Mouse (Mus musculus) kidney, postnatal 4 days (tissue): Measurements from ENCODE around the gene Sel1l.

Experiments used
- DNase-seq, 2 experiments: peaks; one replicate each; pipeline ENCODE4 v3.0.0; 2021; ENCODE audit warnings: mixed read lengths in 2 of 2

Sel1l gene

GRCm38 (mm10) chr12:91849045-91849467, at the start of gene Sel1l:
Sel1l (minus strand) TSS chr12:91849157.
- DNase-seq: peak; percentile 96 to 98

- no peak for DNase-seq
These were observed 43.9 kb upstream of the Sel1l start for GRCm38 (mm10) chr12:91892622-91893560.

DNA sequence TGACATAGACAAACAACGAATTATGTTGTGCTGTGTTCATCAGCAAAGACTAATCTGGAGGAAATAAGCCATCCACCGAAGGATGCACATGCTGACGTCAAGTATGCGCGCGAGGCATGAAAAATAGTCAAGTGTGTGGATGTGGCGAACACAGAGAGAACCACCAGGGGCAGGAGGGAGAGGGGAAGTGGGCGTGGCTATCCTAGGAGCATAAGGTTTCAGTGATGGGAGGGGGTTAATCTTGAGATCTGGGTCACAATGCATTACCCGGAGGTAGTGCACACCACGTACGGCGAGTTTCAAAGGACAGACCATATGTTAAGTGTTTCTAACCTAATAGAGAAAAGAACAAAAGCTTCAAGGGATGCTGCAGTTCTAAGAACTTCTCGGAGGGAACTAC, 31.5 kb upstream of the Sel1l start:
- no peak for DNase-seq

DNA sequence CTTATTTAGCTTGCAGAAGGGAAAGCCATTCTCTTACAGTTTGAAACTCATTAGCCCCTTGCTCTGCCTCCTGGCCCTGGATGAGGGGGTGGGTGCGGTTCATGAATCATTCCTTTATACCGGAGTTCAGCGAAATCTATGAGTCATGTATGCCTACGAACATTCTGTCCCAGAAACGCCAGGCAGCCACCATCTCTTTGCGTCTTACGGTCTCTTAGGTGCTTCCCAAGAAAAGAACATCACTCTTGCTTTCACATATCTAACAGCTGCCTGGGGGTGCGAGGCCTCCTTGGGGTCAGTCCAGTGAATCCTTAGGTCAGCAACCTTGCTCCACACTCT, 29.9 kb upstream of the Sel1l start:
- DNase-seq: no peak

DNA sequence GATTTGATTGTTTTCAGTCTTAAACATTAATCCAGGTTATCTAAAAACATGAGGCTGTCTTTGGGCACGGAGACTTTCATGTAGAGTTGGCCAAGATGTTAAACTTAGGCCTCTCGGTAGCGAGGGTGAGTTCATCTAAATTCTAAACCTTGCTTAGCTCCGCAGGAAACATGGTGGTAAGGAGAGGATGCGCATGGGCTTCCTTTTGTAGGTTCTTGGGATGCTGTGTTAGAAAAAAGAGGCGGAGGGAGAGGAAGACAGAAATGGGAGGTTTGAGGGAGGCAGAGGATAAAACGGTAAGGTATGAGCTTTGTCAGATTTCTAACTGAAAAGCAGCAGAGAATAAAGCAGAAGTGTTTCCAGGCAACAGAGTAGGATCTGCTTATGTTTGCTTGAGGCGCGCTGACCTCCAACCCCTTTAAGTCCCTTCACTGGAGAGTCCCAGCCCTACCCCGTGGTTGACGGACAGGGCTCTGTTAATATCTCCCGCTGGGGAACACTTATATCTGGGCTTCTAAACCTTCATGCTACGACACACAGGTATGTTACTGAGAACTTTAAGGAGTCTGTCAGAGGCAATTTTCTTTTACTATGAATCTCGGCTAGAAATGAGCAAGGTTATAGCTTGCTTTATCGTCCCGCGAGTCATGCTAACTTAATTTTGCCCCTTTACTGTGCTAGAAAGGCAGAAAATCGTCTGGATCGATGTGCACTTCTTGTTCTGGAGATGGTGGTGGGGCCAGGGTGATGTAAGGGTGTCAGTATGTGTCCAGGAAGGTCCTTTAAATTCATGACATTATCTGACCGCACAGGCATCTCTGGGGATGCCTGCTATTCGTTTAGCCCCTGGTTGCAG, 29.3 kb upstream of the Sel1l start:
- no peak for DNase-seq

GRCm38 (mm10) chr12:91877646-91878045, 28.7 kb upstream of the Sel1l start:
- peak; percentile 61 to 66 for DNase-seq

DNA sequence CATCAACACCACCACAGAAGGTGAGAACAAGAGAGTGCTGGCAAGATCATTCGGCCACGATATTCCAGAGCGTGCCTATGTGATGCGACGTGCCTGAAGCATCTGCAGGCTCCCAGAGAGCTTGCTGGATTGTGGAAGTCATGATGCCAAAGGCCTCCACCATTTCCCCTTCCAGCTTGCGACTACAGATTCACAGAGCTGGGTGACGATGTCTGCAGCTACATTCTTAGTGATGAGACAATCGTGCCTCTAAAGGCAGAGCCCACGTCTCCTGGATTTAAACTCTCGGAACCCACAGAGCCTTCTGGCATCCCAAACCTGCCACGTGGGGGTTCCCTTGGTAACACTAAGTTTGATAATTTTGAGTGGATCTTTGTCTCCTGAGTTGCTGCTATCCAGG, 21.7 kb upstream of the Sel1l start:
- DNase-seq: no peak

GRCm38 (mm10) chr12:91869352-91869751, 20.4 kb upstream of the Sel1l start:
- no peak for DNase-seq

DNA sequence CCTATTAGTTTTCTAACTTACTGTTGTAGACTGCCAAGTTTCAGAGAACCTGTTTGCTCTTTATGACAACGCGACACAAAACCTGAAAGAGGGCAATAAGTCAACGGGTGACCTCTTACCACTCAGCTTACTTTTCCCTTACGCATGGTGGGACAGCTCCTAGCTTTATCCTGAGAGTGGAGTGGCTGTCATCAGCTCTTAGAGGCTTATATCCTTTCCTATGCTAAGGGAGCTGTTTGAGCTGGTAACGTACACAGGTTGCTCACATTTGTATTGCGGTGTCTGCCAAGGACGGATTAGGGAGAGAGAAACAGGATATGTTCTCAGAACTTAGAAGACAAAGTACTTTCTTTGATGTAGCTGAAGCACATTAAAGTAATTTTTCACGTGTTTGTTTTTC, 5.4 kb upstream of the Sel1l start:
- DNase-seq: no peak

GRCm38 (mm10) chr12:91848394-91849044, 438 bp downstream of the Sel1l start:
- DNase-seq: no peak

DNA sequence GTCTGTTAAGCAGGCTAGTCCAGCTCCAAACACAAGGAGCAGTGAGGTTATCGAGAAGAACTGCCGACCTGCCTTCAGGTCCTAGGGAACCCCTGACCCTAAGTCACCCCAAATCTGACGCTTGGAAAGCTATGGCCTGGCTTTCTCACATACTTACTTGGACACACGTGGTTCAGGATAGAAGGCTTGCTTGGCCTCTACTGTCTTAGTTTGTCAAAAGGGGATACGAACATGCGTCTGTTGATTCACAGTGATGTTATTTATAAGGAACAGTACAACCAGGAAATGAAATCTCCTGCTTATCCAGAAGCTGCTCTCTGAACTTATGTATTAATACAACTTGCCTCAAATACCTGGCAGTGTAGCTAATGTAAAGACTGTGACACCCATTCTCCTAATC, 2.9 kb downstream of the Sel1l start:
- DNase-seq: no peak

- no peak for DNase-seq
These were observed 3.6 kb downstream of the Sel1l start for GRCm38 (mm10) chr12:91845393-91845792.

GRCm38 (mm10) chr12:91844542-91844941, 4.4 kb downstream of the Sel1l start:
- DNase-seq: no peak

GRCm38 (mm10) chr12:91843888-91844287, 5.1 kb downstream of the Sel1l start:
- DNase-seq: no peak

- DNase-seq: no peak
These were observed 7.2 kb downstream of the Sel1l start for GRCm38 (mm10) chr12:91841714-91842113.

GRCm38 (mm10) chr12:91838261-91838660, 10.7 kb downstream of the Sel1l start:
- no peak for DNase-seq

DNA sequence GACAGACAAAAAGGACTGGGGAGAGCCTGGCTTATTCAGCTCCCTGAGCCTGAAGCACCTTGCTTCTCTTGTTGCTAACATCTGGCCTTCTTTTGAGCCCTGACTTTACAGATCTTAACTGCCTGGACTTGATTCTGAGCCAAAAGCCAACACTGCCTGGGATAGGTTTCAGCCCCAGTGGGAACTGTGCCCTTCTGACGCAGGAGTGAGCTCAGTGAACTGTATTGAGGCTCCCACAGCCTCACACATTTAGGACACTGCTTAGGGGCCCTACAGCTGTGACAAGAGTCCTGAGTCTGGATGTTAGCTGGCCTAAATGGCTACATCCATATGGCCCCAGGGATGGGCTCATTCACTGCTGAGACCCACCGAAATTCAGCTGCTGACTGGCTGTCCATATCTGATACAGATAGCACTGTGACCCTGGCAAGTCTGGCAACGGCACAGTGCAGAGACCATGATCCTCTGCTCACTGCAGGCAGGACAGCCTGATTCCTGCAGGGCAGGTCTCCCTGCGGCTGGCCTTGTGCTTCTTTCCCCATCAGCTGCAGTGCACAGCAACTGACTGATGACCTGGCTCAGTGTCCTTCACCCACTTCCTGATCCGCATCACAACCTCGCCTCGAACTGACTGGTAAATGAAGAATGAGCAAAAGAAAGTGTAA, 11.4 kb downstream of the Sel1l start:
- DNase-seq: no peak

- DNase-seq: no peak
These were observed 15.0 kb downstream of the Sel1l start for GRCm38 (mm10) chr12:91833939-91834333.

DNA sequence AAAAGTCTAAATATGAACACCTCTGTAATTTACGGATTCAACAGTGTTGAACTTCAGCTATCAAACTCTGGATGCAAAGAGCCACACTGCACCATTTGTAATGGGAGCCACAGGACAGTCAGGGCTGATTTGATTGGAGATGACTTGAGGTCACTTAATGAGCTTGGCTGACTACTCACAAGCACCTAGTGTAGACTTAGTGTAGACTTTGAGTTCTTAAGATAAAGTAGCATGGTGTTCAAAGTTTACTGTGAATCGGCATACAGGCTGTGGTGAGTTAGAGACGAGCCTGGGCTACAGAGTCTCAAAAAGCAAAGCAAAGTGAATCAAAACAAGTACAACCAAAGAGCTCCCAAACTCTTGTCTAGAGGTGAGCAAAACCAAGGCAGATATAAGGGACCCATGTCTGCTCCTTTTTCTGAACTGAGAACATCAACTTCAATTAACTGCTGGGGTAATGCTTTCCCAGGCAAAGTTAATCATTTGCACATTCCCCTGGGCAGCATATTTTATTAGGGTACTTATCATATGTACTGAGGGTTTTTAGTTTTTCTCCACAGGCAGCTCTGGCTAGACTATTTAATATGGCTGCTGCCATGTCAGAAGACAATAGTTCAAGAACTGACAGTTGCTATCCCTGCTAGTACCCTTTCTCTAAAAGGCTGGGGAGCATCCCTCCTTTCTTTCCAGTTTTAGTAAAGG, 15.6 kb downstream of the Sel1l start:
- no peak for DNase-seq

GRCm38 (mm10) chr12:91831410-91831809, 17.5 kb downstream of the Sel1l start:
- DNase-seq: no peak

- no peak for DNase-seq
These were observed 28.5 kb downstream of the Sel1l start for GRCm38 (mm10) chr12:91820461-91820860.

GRCm38 (mm10) chr12:91818726-91819125, 30.2 kb downstream of the Sel1l start:
- no peak for DNase-seq
